Comparison of ENCODE assay signal across 14 mouse cellular contexts in genomic region chr11:35388471-35388870, GRCm38 (mm10).
DNase-seq lines count a peak whose midpoint lies in the region; ATAC-seq lines count a peak whose summit lies in the region.
"Had no signal": no experiment of that assay in that cellular context is flagged by ENCODE, and none has a peak within 500 bp of the region (broad histone marks: within the 10 kb centered on the region; RNA-seq: fewer than 3 reads in every experiment).

No protein-coding gene starts in this region.

- no peaks in the 10 kb centered on the region for H3K9me3 ChIP-seq in lung, embryonic 16.5 days (ENCODE audit: control insufficient read depth, low read length)
- H3K9me3 ChIP-seq: liver, embryonic 13.5 days; stomach, embryonic 15.5 days had no signal

- H3K27ac ChIP-seq in lung, embryonic 16.5 days (ENCODE audit: low read length) = no peak overlapping the region
- H3K27ac ChIP-seq: heart, adult 2 months; left cerebral cortex, adult 2 months; liver, embryonic 13.5 days; stomach, embryonic 15.5 days had no signal

- H3K4me1 ChIP-seq in lung, embryonic 16.5 days (replicated peaks; ENCODE audit: control insufficient read depth, insufficient read depth, low read length) = peaks cover 7% of the 10 kb centered on the region; the same call in 1 of the 2 replicates
- H3K4me1 ChIP-seq: liver, embryonic 13.5 days had no signal

- no peak overlapping the region for H3K4me2 ChIP-seq in lung, embryonic 16.5 days (ENCODE audit: low read depth, low read length)
- H3K4me2 ChIP-seq: liver, embryonic 13.5 days; stomach, embryonic 15.5 days had no signal

- H3K9ac ChIP-seq in lung, embryonic 16.5 days (ENCODE audit: low read length) = peak overlapping the region; percentile 20; the same call in 1 of the 2 replicates
- H3K9ac ChIP-seq: liver, embryonic 13.5 days; stomach, embryonic 15.5 days had no signal

- 57% methylated on average over 12 of the region's 12 CpGs for WGBS in lung, embryonic 16.5 days

- no peak for DNase-seq in lung, postnatal 10 days
- peak; percentile 71 for DNase-seq in embryo, embryonic 10.5 days (ENCODE audit: low spot score)
- peak; percentile 76 for DNase-seq in forelimb bud, embryonic 11.5 days (ENCODE audit: low read depth, low spot score)
- peak; percentile 22 for DNase-seq in right cerebral cortex, postnatal 4 days
- DNase-seq in lung, adult 18-20 months = no peak
- DNase-seq in testis, postnatal 14 days (ENCODE audit: low spot score) = no peak
- DNase-seq: cerebellum, adult 9-11 months; heart, adult 2 months; heart, postnatal 36 days; liver, embryonic 13.5 days had no signal

- ATAC-seq in lung, embryonic 16.5 days (ENCODE audit: low read depth) = no peak

- H3K36me3 ChIP-seq in lung, embryonic 16.5 days (ENCODE audit: control insufficient read depth, insufficient read depth, low read length) = no peaks in the 10 kb centered on the region
- H3K36me3 ChIP-seq: liver, embryonic 13.5 days; stomach, embryonic 15.5 days had no signal

- H3K4me3 ChIP-seq in lung, embryonic 16.5 days (ENCODE audit: low read length) = no peak overlapping the region
- H3K4me3 ChIP-seq: heart, adult 2 months; left cerebral cortex, adult 2 months; liver, embryonic 13.5 days; stomach, embryonic 15.5 days had no signal

- no peaks in the 10 kb centered on the region for H3K27me3 ChIP-seq in lung, embryonic 16.5 days (ENCODE audit: control insufficient read depth, insufficient read depth, low read depth, low read length)
- H3K27me3 ChIP-seq: CH12.LX; liver, embryonic 13.5 days; stomach, embryonic 15.5 days had no signal

Comparison
In these comparisons a context has a peak if more than half of its experiments do, and no peak if none do; other contexts are left out.
1. DNase-seq: peak in embryo, embryonic 10.5 days (single experiment), forelimb bud, embryonic 11.5 days (single experiment) and right cerebral cortex, postnatal 4 days (single experiment); none in lung, postnatal 10 days (single experiment), lung, adult 18-20 months (0 of 2) and testis, postnatal 14 days (single experiment).